Mouse (Mus musculus) ES-CJ7 (cell line): ENCODE measurements around the gene Cc2d2b.

Source experiments
- DNase-seq: peaks from one replicate; pipeline ENCODE4 v3.0.0; 2011; ENCODE audit warnings: low read depth, low spot score

Cc2d2b gene

DNA sequence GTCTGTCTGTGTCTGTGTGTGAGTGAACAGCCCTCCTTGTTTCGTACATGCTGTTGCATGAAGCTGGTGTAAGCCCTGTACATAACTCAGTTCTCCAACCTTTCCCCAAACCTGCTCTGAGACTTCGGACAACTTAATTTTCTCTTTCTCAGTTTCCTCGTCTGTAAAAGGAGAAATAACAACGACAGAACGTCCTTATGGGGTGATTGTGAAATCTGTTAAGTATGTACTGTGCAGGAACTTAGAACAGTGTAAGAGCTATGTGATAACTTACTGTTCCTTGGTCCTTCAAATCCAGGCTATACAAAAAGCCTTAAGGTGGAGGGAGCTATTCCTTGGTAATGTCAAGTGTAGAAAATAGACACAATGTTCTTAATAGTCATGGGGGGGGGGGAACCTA is 83.8 kb downstream of the Cc2d2b start:
- DNase-seq = no peak

DNA sequence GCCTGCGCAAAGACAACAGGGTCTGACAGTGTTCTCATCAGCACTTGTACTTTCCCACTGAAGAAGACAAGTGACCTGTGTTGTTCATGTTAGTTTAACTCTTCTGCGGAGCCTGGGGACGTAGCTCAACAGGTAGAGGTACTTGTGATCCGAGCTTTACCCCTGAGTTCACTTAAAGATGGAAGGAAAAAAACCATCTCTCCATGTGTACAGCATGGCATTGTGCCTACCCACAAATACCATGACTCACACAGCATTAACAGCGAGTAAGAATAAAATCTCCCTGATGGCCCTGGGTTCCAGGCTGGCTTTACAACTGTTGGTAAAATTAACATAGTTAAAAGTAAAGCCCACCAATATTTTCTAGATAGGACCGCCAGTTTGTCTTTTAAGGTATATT is 85.9 kb downstream of the Cc2d2b start:
- no peak for DNase-seq

DNA sequence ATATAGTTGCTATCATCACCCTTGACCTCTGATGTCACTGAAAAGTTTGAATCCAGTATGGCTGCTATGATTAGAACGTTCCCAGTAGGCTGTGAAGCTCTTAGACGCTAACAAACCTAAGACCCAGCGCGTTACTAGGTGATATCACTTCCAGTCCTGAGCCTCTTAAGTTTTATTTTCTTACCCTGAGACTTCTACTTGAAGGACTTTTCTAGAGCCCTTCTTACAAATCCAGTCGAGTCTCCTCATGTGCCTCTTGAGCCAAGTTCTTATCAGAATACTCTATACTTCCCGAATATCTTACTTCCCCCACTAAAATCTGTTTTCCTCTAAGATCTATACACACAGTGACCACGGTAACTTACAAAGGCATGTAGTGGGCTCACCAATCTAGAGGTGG is 89.7 kb downstream of the Cc2d2b start:
- DNase-seq = no peak

DNA sequence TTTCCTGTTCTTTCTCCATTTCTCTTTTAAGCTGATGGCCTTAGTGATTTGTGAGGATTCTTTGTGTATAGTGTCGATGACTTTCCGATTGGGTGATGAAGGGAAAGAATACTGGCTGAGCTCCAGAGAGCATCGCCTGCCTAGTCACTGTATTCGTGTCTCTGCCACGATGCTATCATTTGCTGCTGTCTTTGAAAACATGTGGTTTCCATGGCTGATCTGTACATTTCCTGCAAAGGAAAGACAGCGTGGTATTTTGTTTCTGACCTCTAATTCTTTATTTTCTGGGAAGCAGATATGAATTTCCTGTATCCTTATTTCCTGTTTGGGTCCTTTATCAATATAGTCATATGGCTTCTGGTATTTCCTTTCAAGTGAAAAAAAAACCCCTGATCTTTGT is 91.8 kb downstream of the Cc2d2b start:
- DNase-seq = no peak

DNA sequence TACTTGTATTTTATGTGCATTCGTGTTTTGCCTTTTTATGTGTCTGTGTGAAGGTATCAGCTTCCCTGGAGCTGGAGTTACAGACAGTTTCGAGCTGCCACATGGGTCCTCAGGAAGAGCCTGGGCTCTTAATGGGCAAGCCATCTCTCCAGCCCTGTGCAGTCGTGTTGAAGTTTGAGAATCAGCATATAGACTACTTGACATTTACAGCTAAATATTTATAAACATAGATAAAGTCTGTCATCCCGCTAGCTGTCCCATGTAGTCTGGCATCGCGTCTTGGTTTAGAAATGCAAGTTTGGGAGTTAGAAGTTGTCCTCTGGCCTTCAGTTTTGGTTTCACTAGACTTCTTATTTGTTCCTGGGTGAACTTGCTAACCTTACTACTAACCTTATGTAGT is 92.5 kb downstream of the Cc2d2b start:
- DNase-seq = no peak

DNA sequence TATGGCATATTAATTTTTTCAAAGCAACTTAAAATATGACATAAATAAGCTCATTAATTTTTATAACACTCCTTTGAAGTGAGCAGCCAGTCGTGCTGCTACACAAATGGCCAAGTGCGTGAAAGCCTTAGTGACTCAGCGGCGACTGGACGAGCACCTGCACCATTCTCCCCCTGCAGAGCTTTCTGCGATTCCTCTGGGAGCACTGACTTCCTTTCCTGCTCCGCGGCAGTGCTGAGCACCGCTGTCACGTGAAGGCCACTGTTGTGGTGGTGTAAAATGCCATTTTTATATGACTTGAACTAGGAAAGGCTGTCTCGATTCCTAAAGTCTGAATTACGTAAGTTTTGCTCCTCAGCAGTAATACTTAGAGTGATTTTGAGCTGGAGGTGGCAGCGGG is 93.0 kb downstream of the Cc2d2b start:
- DNase-seq = no peak

DNA sequence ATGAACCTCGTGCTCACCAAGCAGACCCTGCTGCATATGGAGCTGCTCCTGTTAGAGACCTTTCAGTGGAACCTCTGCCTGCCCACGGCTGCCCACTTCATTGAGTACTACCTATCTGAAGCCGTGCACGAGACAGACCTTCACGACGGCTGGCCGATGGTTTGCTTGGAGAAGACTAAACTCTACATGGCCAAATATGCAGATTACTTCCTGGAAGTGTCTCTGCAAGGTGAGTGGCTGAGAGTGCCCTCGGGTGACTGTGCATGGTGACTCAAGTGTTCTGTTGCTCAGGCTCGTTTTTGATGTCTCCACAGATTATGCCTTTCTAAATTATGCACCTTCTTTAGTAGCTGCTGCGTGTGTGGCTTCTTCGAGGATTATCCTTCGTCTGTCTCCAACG is 96.2 kb downstream of the Cc2d2b start:
- no peak for DNase-seq

DNA sequence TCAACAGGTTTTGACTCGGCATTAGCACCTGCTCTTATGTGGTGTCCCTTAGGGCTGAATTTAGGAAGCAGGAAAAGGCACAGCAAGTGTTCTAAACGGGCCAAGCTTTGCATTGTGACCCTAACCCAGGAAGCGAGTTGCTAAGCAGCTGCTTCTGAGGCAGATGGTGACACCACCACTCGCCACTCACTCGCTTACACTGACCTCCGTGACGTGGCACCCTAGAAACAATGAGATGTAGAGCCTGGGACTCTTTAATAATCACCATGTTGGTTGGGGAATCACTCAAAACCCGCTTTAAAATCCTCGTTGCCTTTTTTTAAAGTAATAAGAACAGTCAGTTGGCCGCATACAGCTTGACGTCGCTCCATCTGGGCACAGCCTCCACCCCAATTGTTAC is 100.8 kb downstream of the Cc2d2b start:
- DNase-seq = no peak

DNA sequence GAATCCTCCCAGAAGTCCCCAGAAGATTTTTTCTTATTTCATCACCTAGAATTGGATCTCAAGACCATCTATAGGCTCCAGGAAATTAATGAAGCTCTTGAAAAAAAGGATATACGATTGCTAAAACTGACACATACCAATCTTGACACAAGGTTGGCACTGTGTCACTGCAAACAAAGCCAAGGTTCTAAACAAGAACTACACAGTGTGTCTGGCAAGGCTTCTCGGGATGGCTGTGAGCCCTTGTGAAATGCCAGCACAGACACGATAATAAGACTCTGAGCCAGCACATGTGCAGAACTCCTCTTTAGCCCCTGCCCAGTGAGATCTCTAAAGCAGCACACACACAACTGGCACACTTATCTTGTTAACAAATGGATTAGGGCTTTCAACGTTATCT is 111.0 kb downstream of the Cc2d2b start:
- DNase-seq = no peak

DNA sequence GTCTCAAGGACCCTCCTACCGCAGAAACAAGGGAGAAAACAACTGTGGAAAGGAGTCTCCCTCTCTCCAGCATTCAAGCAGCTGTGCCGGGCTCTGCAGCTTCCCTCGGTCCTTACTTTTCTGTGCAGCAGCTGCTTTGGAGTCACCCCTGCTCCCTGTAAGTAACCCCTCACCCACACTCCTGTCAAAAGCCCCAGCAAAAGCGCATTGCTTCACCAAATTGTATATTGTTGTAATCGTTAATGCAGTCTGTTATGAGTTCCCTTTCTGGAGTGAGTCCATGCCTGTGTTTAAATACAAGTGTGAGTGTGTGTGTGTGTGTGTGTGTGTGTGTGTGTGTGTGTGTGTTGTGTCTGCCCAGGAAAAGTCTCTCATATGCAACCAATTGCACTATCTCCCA is 119.7 kb downstream of the Cc2d2b start:
- peak; percentile 9 for DNase-seq

DNA sequence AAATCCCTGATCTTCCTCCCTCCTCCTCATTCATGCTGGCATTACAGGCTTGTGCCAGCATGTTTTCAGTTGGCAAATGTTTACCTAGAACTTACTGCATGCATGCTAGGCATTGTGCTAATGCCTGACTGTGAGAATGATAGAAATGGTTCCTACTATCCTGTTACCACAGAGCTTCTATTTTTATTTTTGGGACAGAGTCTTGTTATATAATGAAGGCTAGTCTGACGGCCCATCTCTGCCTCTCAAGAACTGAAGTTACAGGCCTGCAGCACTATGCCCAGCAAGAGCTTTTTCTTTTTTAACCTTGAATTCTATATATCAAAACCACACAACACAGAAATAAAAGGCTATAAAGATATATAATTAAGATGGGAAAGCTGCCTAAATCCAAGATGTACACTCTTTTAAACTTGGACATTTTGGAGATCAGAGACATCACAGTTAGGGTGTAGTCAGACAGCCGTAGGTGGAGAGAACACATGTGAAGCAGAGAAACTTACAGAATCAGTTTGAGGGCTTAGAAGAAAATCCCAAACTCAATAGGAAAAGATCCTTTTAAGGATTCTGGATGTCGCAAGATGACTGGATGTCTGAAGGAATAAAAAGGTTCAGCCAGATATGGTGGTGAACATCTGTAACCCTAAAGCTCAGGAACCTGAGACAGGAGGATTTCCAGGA is 121.0 kb downstream of the Cc2d2b start:
- no peak for DNase-seq

DNA sequence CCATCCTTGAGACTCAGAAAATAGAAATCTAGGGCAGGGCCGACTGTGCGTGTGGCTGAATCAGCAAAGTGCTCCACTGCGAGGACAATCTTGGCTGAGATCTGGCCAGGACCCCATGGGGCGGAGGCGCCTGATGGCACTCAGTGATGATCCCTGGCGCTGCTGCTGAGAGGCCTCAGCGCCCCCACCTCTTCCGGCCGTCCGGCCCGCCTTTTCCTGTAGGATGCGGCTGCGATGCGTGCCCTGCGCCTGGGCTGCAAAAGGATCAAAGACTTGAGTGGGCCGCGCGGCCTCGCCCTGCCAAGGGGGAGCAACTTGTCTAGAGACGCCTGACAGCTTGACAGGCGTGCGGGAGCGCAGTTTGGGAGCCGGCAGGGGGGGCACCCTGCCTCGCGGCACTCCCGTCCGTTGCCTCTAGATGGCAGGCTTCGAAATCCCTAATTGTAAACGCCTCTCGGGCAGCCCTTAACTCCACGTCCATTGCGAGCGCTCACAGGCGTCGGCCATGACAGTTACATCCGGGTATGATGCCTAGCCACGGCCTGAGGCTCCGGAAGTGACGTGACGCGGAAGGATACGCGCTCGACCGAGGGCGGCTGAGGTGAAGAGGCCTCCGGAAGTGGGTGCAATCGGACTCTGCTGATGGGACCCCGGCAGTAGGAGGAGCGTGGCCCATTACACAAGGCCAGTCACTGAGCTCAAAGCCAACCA is 124.6 kb downstream of the Cc2d2b start:
- DNase-seq = peak; percentile 99
